Mouse (Mus musculus) frontal cortex, postnatal 36 days (tissue): ENCODE data around the gene Tnni3k.

ENCODE experiments used
- DNase-seq, 2 experiments: peaks; one replicate each; pipeline ENCODE4 v3.0.0; 2022; ENCODE audit warnings: low spot score in 2 of 2

Tnni3k gene

DNA sequence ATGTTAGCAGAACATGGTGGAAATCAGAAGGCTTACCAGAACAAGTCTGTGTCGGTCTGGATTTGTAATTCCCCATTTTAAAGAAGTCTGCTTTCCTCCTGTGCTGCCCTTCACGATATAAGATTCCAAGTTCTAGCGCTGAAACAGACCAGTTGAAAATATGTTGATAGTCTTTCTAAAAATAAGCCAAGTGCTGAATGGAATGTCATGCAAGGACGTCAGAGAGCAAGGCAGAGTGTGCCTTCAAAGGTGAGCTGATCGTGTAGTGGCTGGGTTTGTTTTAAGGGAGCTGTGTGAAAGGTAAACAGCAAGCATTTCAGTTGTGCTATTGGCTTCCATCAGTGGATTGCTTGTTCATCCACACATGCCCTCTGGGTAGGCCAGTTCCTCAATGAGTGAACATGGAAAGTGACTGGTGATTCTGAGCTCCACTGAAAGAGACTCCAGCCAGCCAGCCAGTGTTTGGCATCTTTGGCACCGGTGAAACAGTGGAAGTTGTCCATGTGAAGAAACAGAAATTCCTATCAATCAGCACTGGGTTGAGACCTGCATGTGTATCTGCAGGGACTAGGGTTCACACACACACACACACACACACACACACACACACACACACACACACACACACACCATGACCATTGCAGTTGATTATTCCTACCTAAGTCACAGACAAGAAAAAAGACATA is at the start of gene Tnni3k:
TSS of gene Tnni3k (minus strand) at position 177 of the 686 bp plus-strand sequence.
- no peak for DNase-seq

GRCm38 (mm10) chr3:155099266-155099665 is 44.1 kb upstream of the Tnni3k start:
- DNase-seq = no peak

- peak; percentile 88 to 91 for DNase-seq
Measured at GRCm38 (mm10) chr3:155093116-155093956, 38.1 kb upstream of the Tnni3k start, which contains the start of the genes Fpgt and Lrriq3. Gene Fpgt, minus strand, starts transcription at chr3:155093403. Gene Lrriq3, plus strand, starts transcription at chr3:155093434.

GRCm38 (mm10) chr3:155092081-155092480 is 36.9 kb upstream of the Tnni3k start:
- no peak for DNase-seq

- no peak for DNase-seq
Measured at GRCm38 (mm10) chr3:155077908-155078307, 22.7 kb upstream of the Tnni3k start.

DNA sequence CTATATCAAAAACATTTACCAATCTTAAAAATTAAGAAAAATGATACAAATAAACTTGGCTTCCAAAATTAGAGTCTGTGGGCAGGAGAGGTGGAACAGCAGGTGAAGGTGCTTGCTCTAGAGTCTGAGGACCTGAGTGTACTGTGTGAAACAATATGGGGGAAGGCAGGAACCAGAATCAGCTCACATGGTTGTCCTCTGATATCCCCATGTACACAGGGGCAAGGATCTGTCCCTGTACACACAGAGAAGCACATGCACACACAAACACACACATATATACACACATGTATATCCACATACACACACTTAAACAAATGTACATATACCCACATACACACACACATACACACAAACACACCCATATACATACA is 4.2 kb upstream of the Tnni3k start:
- DNase-seq = no peak

GRCm38 (mm10) chr3:155058800-155059448 is 3.7 kb upstream of the Tnni3k start:
- no peak for DNase-seq

GRCm38 (mm10) chr3:155057566-155057965 is 2.4 kb upstream of the Tnni3k start:
- no peak for DNase-seq

- no peak for DNase-seq
Measured at GRCm38 (mm10) chr3:155056606-155057005, 1.4 kb upstream of the Tnni3k start.

DNA sequence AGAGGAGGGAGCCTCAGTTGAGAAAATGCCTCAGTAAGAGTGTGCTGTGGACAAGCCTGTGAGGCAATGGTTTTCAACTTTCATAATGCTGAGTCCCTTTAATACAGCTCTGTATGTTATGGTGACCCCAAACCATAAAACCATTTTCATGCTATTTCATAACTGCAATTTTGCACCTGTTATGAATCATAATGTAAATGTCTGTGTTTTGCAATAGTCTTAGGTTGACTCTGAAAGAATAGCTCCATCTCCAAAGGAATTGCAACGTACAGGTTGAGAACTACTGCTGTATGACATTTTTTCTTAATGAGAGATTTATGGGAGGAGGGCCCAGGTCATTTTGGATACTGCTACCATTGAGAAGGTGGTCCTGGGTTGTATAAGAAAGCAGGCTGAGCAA is 2.0 kb downstream of the Tnni3k start:
- no peak for DNase-seq

DNA sequence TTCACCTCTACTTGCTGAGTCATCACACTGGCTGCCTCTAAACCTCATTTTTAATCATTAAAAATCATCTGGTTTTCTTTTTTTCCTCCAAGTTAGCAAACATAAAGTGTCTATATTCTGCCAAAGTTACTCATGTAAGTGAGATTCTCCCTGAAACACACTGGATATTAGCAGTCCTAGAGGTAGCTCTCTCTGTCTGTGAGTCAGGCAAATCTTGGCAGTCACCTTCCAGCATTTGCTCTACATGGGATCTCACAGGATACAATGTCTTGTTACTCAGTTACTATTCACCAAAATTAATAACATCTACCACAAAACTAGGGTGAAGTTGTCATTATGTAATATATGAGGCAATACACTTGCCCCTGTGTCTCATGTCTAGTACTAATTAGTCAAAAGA is 3.2 kb downstream of the Tnni3k start:
- DNase-seq = no peak

- DNase-seq = no peak
Measured at GRCm38 (mm10) chr3:155039012-155039836, 16.0 kb downstream of the Tnni3k start.

GRCm38 (mm10) chr3:155034323-155034722 is 20.9 kb downstream of the Tnni3k start:
- DNase-seq = no peak

GRCm38 (mm10) chr3:155030200-155030599 is 25.0 kb downstream of the Tnni3k start:
- DNase-seq = peak; percentile 15 to 66

GRCm38 (mm10) chr3:155002781-155003180 is 52.4 kb downstream of the Tnni3k start:
- DNase-seq = no peak

DNA sequence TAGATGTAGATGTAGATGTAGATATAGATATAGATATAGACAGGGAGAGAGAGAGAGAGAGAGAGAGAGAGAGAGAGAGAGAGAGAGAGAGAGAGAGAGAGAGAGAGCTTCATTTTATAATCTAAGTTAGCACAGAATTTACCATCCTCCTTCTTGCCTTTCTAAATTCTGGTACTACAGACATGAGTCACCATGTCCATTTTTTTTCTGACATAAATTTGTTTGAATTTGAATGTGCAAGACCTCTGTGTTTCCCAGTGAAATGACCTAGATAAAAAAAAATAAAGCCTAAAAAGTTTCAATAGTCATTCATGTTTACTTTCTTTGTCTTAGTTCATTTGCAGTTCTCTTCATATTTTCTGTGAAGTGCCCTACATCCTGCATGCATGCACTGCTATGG is 54.2 kb downstream of the Tnni3k start:
- no peak for DNase-seq

- DNase-seq = no peak
Measured at GRCm38 (mm10) chr3:154992678-154993077, 62.5 kb downstream of the Tnni3k start.

DNA sequence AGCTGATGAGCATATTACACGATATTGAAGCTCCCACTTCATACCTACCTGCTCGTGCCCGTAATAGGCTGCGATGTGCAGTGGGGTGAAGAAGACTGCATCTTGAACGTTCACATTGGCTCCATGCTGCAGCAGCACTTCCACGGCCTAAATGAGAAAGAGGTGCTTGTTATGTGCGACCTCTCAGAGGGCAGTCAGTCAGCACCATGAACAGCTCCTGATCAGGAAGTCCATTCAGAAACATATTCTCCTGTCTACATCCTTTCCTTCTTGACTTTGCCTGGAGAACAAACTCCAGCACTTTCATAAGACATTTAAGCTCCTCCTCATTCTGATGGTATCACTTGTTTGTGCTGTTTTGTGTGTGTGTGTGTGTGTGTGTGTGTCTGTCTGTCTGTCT is 76.1 kb downstream of the Tnni3k start:
- DNase-seq = no peak

DNA sequence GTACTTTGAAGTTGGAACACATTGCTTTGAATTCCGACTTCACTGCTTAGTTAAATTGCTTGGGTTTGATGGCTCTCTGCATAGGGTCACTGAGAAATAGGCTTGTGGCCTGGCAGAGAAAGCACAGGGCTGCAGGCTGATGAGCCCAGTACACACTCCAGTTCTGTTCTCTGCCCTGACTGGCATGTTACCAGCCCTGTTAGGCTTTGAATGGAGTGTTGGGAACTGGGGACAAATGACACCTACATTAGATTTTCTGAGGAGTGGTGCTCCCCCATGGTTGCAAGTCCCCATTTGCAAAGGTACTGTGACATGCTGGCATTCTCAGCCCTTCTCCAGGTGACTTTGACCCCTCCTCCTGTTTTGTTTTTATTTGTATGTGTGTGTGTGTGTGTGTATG is 83.6 kb downstream of the Tnni3k start:
- DNase-seq = no peak

- no peak for DNase-seq
Measured at GRCm38 (mm10) chr3:154970981-154971380, 84.2 kb downstream of the Tnni3k start.

- no peak for DNase-seq
Measured at GRCm38 (mm10) chr3:154961284-154961683, 93.9 kb downstream of the Tnni3k start.

GRCm38 (mm10) chr3:154953088-154953487 is 102.1 kb downstream of the Tnni3k start:
- DNase-seq = no peak
